Mouse (Mus musculus): ENCODE data around the gene Ptger2.

GRCm38 (mm10) chr14:45011260-45011659 lies 23.3 kb downstream of the Ptger2 start:
- TF ChIP-seq CTCF (IDR thresholded peaks at IDR 0.05; ENCODE audit: extremely low read depth, insufficient read length, insufficient replicate concordance, low read depth, low read length) (no peak), POLR2A (IDR thresholded peaks at IDR 0.05; ENCODE audit: low read depth, low read length) (no peak)
